Comparison of ENCODE assay signal across 9 mouse cellular contexts in the genomic region with DNA sequence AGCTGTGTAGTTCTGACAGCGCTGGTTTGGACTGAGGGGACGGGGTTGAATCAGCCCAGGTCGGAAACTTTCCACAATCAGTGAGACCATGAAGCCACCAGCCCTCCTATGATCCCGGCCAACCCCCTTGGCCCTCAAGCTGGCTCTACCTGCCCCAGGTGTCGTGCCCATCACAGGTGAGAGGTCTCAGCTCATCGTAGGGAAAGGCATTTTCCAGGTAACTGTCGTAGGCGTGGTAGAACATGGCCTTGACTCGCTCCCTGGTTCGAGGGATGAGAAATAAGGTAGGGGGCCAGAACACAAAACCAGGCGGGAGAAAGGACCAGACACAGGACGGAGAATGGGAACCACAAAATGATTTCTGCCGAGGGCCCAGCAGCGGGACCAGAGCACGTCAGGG. TPM values are rescaled to one million over a fixed set of nuclear protein-coding genes. Genes with fewer than 3 reads are reported as not detected.
A peak's percentile ranks its signal among the peaks of the same experiment; 100 is the strongest.
DNase-seq lines count a peak whose midpoint lies in the region; ATAC-seq and TF ChIP-seq lines count a peak whose summit lies in the region.
"Had no signal": no experiment of that assay in that cellular context is flagged by ENCODE, and none has a peak within 500 bp of the region (broad histone marks: within the 10 kb centered on the region; RNA-seq: fewer than 3 reads in every experiment).

No protein-coding gene starts in this region.

- TF ChIP-seq CTCF in kidney, adult 2 months (conservative IDR thresholded peaks at IDR 0.05; ENCODE audit: insufficient read depth, insufficient read length, low read depth, low read length), result no peak

- no peaks in the 10 kb centered on the region for H3K27me3 ChIP-seq in kidney, adult 2 months (replicated peaks; ENCODE audit: control insufficient read depth, insufficient read depth, low read length)
- no peaks in the 10 kb centered on the region for H3K27me3 ChIP-seq in hindbrain, embryonic 11.5 days (ENCODE audit: control insufficient read depth, insufficient read depth, low read length)
- no peaks in the 10 kb centered on the region for H3K27me3 ChIP-seq in midbrain, embryonic 13.5 days

- H3K36me3 ChIP-seq in kidney, adult 2 months (ENCODE audit: control insufficient read depth, insufficient read depth, low read length), result no peaks in the 10 kb centered on the region
- H3K36me3 ChIP-seq in hindbrain, embryonic 11.5 days (ENCODE audit: control insufficient read depth, insufficient read depth, low read length), result no peaks in the 10 kb centered on the region
- peaks cover 15% of the 10 kb centered on the region for H3K36me3 ChIP-seq in midbrain, embryonic 13.5 days

- no peak for DNase-seq in kidney, adult 2 months
- no peak for DNase-seq in kidney, adult 8-10 months
- peak; percentile 2 for DNase-seq in T-cell, adult 2 months (ENCODE audit: low spot score)
- DNase-seq in hindbrain, embryonic 11.5 days (ENCODE audit: low spot score), result no peak
- no peak for DNase-seq in urinary bladder, postnatal 14 days (ENCODE audit: low spot score)
- DNase-seq in ovary, postnatal 10 days (ENCODE audit: low spot score), result no peak
- no peak for DNase-seq in layer of hippocampus, postnatal 25 days (ENCODE audit: extremely low spot score in 1 of 2, low spot score in 1 of 2)

- peak overlapping the region; percentile 88 for H3K4me3 ChIP-seq in kidney, adult 2 months (ENCODE audit: insufficient read depth, low read depth, low read length)
- peak overlapping the region; percentile 77 for H3K4me3 ChIP-seq in hindbrain, embryonic 11.5 days (ENCODE audit: low read depth, low read length)
- H3K4me3 ChIP-seq in midbrain, embryonic 13.5 days (replicated peaks), result peak overlapping the region; percentile 88

- ATAC-seq in hindbrain, embryonic 11.5 days (ENCODE audit: low FRiP score), result no peak; the same call in none of the 2 replicates
- ATAC-seq in midbrain, embryonic 13.5 days, result no peak; the same call in 1 of the 2 replicates

- peaks cover 5% of the 10 kb centered on the region; the same call in 1 of the 2 replicates for H3K4me1 ChIP-seq in kidney, adult 2 months (ENCODE audit: control insufficient read depth, insufficient read depth, low read length)
- H3K4me1 ChIP-seq in hindbrain, embryonic 11.5 days (replicated peaks; ENCODE audit: control insufficient read depth, insufficient read depth, low read length), result no peaks in the 10 kb centered on the region
- H3K4me1 ChIP-seq in midbrain, embryonic 13.5 days (replicated peaks), result peaks cover 14% of the 10 kb centered on the region

- peak overlapping the region; percentile 81 for H3K9ac ChIP-seq in hindbrain, embryonic 11.5 days (ENCODE audit: low read depth, low read length)
- H3K9ac ChIP-seq in midbrain, embryonic 13.5 days (replicated peaks), result peak overlapping the region; percentile 93

- no peak overlapping the region for H3K27ac ChIP-seq in kidney, adult 2 months (ENCODE audit: insufficient read depth, low read depth, low read length)
- no peak overlapping the region for H3K27ac ChIP-seq in hindbrain, embryonic 11.5 days (ENCODE audit: low read depth, low read length)
- peak overlapping the region; percentile 69 for H3K27ac ChIP-seq in midbrain, embryonic 13.5 days

- WGBS in kidney, adult 2 months, result 3% methylated on average over 15 of the region's 15 CpGs
- 5% methylated on average over 15 of the region's 15 CpGs for WGBS in hindbrain, embryonic 11.5 days
- 8% methylated on average over 15 of the region's 15 CpGs for WGBS in midbrain, embryonic 13.5 days

- H3K4me2 ChIP-seq in hindbrain, embryonic 11.5 days (replicated peaks; ENCODE audit: low read depth, low read length), result peak overlapping the region; percentile 87
- H3K4me2 ChIP-seq in midbrain, embryonic 13.5 days (replicated peaks), result peak overlapping the region; percentile 94

- no peak for TF ChIP-seq POLR2A in kidney, adult 2 months (IDR thresholded peaks at IDR 0.05; ENCODE audit: low read depth, low read length)

- H3K9me3 ChIP-seq in hindbrain, embryonic 11.5 days (ENCODE audit: control insufficient read depth, low read length), result no peaks in the 10 kb centered on the region
- H3K9me3 ChIP-seq in midbrain, embryonic 13.5 days, result no peaks in the 10 kb centered on the region

RNA-seq across cellular contexts. Expression of a gene that starts 0.5 kb away (rescaled TPM):
- 44.9 and 53.7 TPM in 2 replicates for polyA plus RNA-seq in kidney, adult 2 months (2012; rRNA removed)
- 36.0 and 37.4 TPM in 2 replicates for polyA plus RNA-seq in hindbrain, embryonic 11.5 days (2014; fragmentation: Nextera tagmentation; extraction: Ambion mirVana)
- 44.5 and 46.1 TPM in 2 replicates for polyA plus RNA-seq in midbrain, embryonic 13.5 days (2015; fragmentation: Nextera tagmentation; extraction: Ambion mirVana)
- 10 to 100 TPM; 19.8 to 22.9 TPM for total RNA-seq in layer of hippocampus, postnatal 25 days (2021)

RNA-seq across cellular contexts. Expression of a gene that starts 6.9 kb away (rescaled TPM):
- not detected in 2 replicates for polyA plus RNA-seq in kidney, adult 2 months (2012; rRNA removed)
- polyA plus RNA-seq in hindbrain, embryonic 11.5 days (2014; fragmentation: Nextera tagmentation; extraction: Ambion mirVana), result not detected in 2 replicates
- not detected in 2 replicates for polyA plus RNA-seq in midbrain, embryonic 13.5 days (2015; fragmentation: Nextera tagmentation; extraction: Ambion mirVana)
- total RNA-seq in layer of hippocampus, postnatal 25 days (2021), result not detected
- polyA plus RNA-seq: large intestine, adult 2 months had no signal

RNA-seq across cellular contexts. Expression of a gene that starts 22.2 kb away (rescaled TPM):
- polyA plus RNA-seq in kidney, adult 2 months (2012; rRNA removed), result 3.6 and 3.9 TPM in 2 replicates
- polyA plus RNA-seq in hindbrain, embryonic 11.5 days (2014; fragmentation: Nextera tagmentation; extraction: Ambion mirVana), result 2.5 and 3.1 TPM in 2 replicates
- 2.4 and 2.5 TPM in 2 replicates for polyA plus RNA-seq in midbrain, embryonic 13.5 days (2015; fragmentation: Nextera tagmentation; extraction: Ambion mirVana)
- under 1 TPM; 0.71 to 0.96 TPM for total RNA-seq in layer of hippocampus, postnatal 25 days (2021)

RNA-seq across cellular contexts. Expression of a gene that starts 36.6 kb away (rescaled TPM):
- 110 and 141 TPM in 2 replicates for polyA plus RNA-seq in kidney, adult 2 months (2012; rRNA removed)
- 154 and 157 TPM in 2 replicates for polyA plus RNA-seq in hindbrain, embryonic 11.5 days (2014; fragmentation: Nextera tagmentation; extraction: Ambion mirVana)
- polyA plus RNA-seq in midbrain, embryonic 13.5 days (2015; fragmentation: Nextera tagmentation; extraction: Ambion mirVana), result 157 and 169 TPM in 2 replicates
- total RNA-seq in layer of hippocampus, postnatal 25 days (2021), result 100 to 1,000 TPM; 161 to 163 TPM

RNA-seq across cellular contexts. Expression of a gene that starts 46.4 kb away (rescaled TPM):
- 0.12 and 0.14 TPM in 2 replicates for polyA plus RNA-seq in kidney, adult 2 months (2012; rRNA removed)
- polyA plus RNA-seq in hindbrain, embryonic 11.5 days (2014; fragmentation: Nextera tagmentation; extraction: Ambion mirVana), result 3.2 and 3.4 TPM in 2 replicates
- polyA plus RNA-seq in midbrain, embryonic 13.5 days (2015; fragmentation: Nextera tagmentation; extraction: Ambion mirVana), result 9.1 and 9.4 TPM in 2 replicates
- total RNA-seq in layer of hippocampus, postnatal 25 days (2021), result 10 to 100 TPM; 43.5 to 43.6 TPM
